Mouse (Mus musculus): ENCODE results near the gene Cab39. TPM values are rescaled to one million over a fixed set of nuclear protein-coding genes. Genes with fewer than 3 reads are reported as not detected.

Gene Cab39
- total and polyA plus RNA-seq, 3 experiments, result 90.2 to 239 (median 111) TPM

- dilution Hi-C loops (cut with MboI; ENCODE audit: extremely low pct_ligation_motif_present, extremely low pct_unique_long_range_greater_than_20kb, low sequenced_read_pairs) (no loop called here), in situ Hi-C loops (cut with MboI; ENCODE audit: low pct_ligation_motif_present, low pct_unique_long_range_greater_than_20kb, low sequenced_read_pairs) (no loop called here)
- H3K27me3 ChIP-seq (replicated peaks), result no peaks in the 10 kb centered on the region
- no peak overlapping the region for H3K4me2 ChIP-seq (ENCODE audit: insufficient read depth, low read depth, poor library complexity, severe bottlenecking)
- H3K79me2 ChIP-seq (replicated peaks; ENCODE audit: control insufficient read depth, extremely low read depth, insufficient read depth, poor library complexity, severe bottlenecking), result no peaks in the 10 kb centered on the region
- no peak overlapping the region for H3K27ac ChIP-seq (ENCODE audit: insufficient read depth, low read depth)
- TF ChIP-seq RCOR1 (conservative IDR thresholded peaks at IDR 0.05; ENCODE audit: low read depth, low read length) (no peak), JUND (conservative IDR thresholded peaks at IDR 0.05; ENCODE audit: low read depth, low read length) (no peak), ZMIZ1 (IDR thresholded peaks at IDR 0.05; ENCODE audit: low read depth, low read length) (no peak), E2F4 (IDR thresholded peaks at IDR 0.05; ENCODE audit: insufficient replicate concordance, low read depth, low read length) (no peak), CTCF (conservative IDR thresholded peaks at IDR 0.05 in 1 of 2, IDR thresholded peaks at IDR 0.05 in 1 of 2; ENCODE audit: low read depth in 2 of 2, low read length in 2 of 2) (no peak), ETS1 (conservative IDR thresholded peaks at IDR 0.05; ENCODE audit: low read depth, low read length) (no peak), ZKSCAN1 (IDR thresholded peaks at IDR 0.05; ENCODE audit: borderline replicate concordance, low read depth, low read length) (no peak), MEF2A (IDR thresholded peaks at IDR 0.05; ENCODE audit: borderline replicate concordance, low read depth, low read length) (no peak), NELFE (IDR thresholded peaks at IDR 0.05; ENCODE audit: low read depth, low read length) (no peak), ELF1 (IDR thresholded peaks at IDR 0.05; ENCODE audit: low read depth, low read length) (no peak)
- no peak overlapping the region for H3K9ac ChIP-seq (ENCODE audit: insufficient read depth, low read depth)
- DNase-seq (ENCODE audit: extremely low read depth), result no peak
- no peaks in the 10 kb centered on the region for H3K36me3 ChIP-seq (replicated peaks in 1 of 2; ENCODE audit: control insufficient read depth in 1 of 2, insufficient read depth in 1 of 2, low read length in 1 of 2)
- H3K4me3 ChIP-seq (replicated peaks in 1 of 3; ENCODE audit: low read depth in 2 of 3, low read length in 2 of 3, poor library complexity in 1 of 3), result no peak overlapping the region
- no peaks in the 10 kb centered on the region for H3K9me3 ChIP-seq (replicated peaks; ENCODE audit: low read length)
- peaks cover 0 to 10% of the 10 kb centered on the region in 2 experiments; a peak in 2 of 4 replicates for H3K4me1 ChIP-seq (ENCODE audit: control insufficient read depth in 1 of 2, insufficient read depth in 2 of 2)
These were observed 21.3 kb upstream of the Cab39 start for GRCm38 (mm10) chr1:85771976-85772375.

DNA sequence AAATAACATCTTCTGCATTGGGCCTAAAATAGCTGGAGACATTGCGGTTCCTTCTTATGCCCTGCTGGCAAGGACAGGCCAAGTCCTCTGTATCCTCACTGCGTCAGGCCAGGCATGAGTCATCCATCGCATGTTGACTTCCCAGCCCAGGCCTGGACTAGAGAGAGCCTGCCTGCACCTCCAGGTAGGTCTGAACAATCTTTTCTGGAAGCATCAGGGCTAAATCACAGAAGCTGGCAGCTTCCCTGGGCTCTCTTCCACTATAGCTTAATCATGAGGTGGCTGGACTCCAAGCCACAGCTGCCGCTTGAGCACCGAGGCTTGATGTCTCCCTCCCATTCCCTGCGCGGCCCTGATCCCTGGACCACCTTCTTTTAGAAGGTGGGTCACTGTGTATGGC, 18.1 kb upstream of the Cab39 start:
- peaks cover 0 to 26% of the 10 kb centered on the region in 2 experiments; a peak in 2 of 4 replicates for H3K4me1 ChIP-seq (ENCODE audit: control insufficient read depth in 1 of 2, insufficient read depth in 2 of 2)
- in situ Hi-C loops (cut with MboI; ENCODE audit: low pct_ligation_motif_present, low pct_unique_long_range_greater_than_20kb, low sequenced_read_pairs), result no loop called here
- no peak for DNase-seq (ENCODE audit: extremely low read depth)
- no peak overlapping the region for H3K4me2 ChIP-seq (ENCODE audit: insufficient read depth, low read depth, poor library complexity, severe bottlenecking)
- H3K79me2 ChIP-seq (replicated peaks; ENCODE audit: control insufficient read depth, extremely low read depth, insufficient read depth, poor library complexity, severe bottlenecking), result no peaks in the 10 kb centered on the region
- H3K4me3 ChIP-seq (replicated peaks in 1 of 3; ENCODE audit: low read depth in 2 of 3, low read length in 2 of 3, poor library complexity in 1 of 3), result no peak overlapping the region
- dilution Hi-C loops (cut with MboI; ENCODE audit: extremely low pct_ligation_motif_present, extremely low pct_unique_long_range_greater_than_20kb, low sequenced_read_pairs), result no loop called here
- TF ChIP-seq MEF2A (IDR thresholded peaks at IDR 0.05; ENCODE audit: borderline replicate concordance, low read depth, low read length), result no peak
- H3K27me3 ChIP-seq (replicated peaks), result no peaks in the 10 kb centered on the region
- H3K9ac ChIP-seq (ENCODE audit: insufficient read depth, low read depth), result no peak overlapping the region
- no peak overlapping the region for H3K27ac ChIP-seq (ENCODE audit: insufficient read depth, low read depth)
- no peaks in the 10 kb centered on the region for H3K9me3 ChIP-seq (replicated peaks; ENCODE audit: low read length)
- no peaks in the 10 kb centered on the region for H3K36me3 ChIP-seq (replicated peaks in 1 of 2; ENCODE audit: control insufficient read depth in 1 of 2, insufficient read depth in 1 of 2, low read length in 1 of 2)

DNA sequence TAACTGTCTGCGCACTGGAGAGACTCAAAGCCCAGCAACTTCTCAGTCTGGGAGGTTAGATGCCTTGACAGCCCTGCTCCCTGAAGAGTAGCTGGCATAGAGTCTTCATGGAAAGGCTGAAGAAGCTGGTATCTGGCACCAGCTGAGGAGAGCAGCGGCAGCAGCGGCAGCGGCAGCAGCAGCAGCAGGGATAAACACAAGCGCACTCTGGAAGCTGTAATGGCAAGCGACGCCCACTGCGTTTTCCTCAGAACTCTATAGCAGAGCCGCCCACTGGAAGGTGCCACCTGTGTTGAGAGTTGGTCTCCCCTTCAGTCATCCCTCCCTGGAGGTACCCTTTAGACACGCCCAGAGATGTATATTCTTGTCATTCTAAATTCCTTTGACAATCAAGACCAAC, 17.1 kb upstream of the Cab39 start:
- H3K27me3 ChIP-seq (replicated peaks), result no peaks in the 10 kb centered on the region
- H3K27ac ChIP-seq (ENCODE audit: insufficient read depth, low read depth), result no peak overlapping the region
- no peaks in the 10 kb centered on the region for H3K9me3 ChIP-seq (replicated peaks; ENCODE audit: low read length)
- no peaks in the 10 kb centered on the region for H3K79me2 ChIP-seq (replicated peaks; ENCODE audit: control insufficient read depth, extremely low read depth, insufficient read depth, poor library complexity, severe bottlenecking)
- no peak for TF ChIP-seq ZC3H11A (IDR thresholded peaks at IDR 0.05; ENCODE audit: low read depth, low read length)
- TF ChIP-seq USF1 (IDR thresholded peaks at IDR 0.05; ENCODE audit: low read depth, low read length), result no peak
- no peak for TF ChIP-seq SMC3 (IDR thresholded peaks at IDR 0.05; ENCODE audit: low read depth, low read length)
- TF ChIP-seq UBTF (IDR thresholded peaks at IDR 0.05; ENCODE audit: low read depth, low read length), result no peak
- peaks cover 0 to 22% of the 10 kb centered on the region in 2 experiments; a peak in 2 of 4 replicates for H3K4me1 ChIP-seq (ENCODE audit: control insufficient read depth in 1 of 2, insufficient read depth in 2 of 2)
- H3K9ac ChIP-seq (ENCODE audit: insufficient read depth, low read depth), result no peak overlapping the region
- no peak overlapping the region for H3K4me3 ChIP-seq (replicated peaks in 1 of 3; ENCODE audit: low read depth in 2 of 3, low read length in 2 of 3, poor library complexity in 1 of 3)
- no peak for DNase-seq (ENCODE audit: extremely low read depth)
- in situ Hi-C loops (cut with MboI; ENCODE audit: low pct_ligation_motif_present, low pct_unique_long_range_greater_than_20kb, low sequenced_read_pairs), result no loop called here
- dilution Hi-C loops (cut with MboI; ENCODE audit: extremely low pct_ligation_motif_present, extremely low pct_unique_long_range_greater_than_20kb, low sequenced_read_pairs), result no loop called here
- H3K36me3 ChIP-seq (replicated peaks in 1 of 2; ENCODE audit: control insufficient read depth in 1 of 2, insufficient read depth in 1 of 2, low read length in 1 of 2), result no peaks in the 10 kb centered on the region
- H3K4me2 ChIP-seq (ENCODE audit: insufficient read depth, low read depth, poor library complexity, severe bottlenecking), result no peak overlapping the region
